Mouse (Mus musculus) small intestine, adult 2 months (tissue): Measurements from ENCODE around the gene Eif6. TPM values are rescaled to one million over a fixed set of nuclear protein-coding genes. Genes with fewer than 3 reads are reported as not detected.

Experiments used
- H3K27ac ChIP-seq: fragments of 200-500 bp; 2 replicates; pipeline ENCODE4 v1.5.1; 2012; ENCODE audit warnings: low read depth, low read length, control low read depth, inconsistent platforms; ENCODE audit not compliant: insufficient read depth
- H3K27me3 ChIP-seq: fragments of 200-500 bp; 2 replicates; pipeline ENCODE4 v1.6.1; 2012; ENCODE audit warnings: mild to moderate bottlenecking, moderate library complexity, low read length, inconsistent platforms; ENCODE audit not compliant: control insufficient read depth, insufficient read depth
- H3K36me3 ChIP-seq: fragments of 200-500 bp; 2 replicates; pipeline ENCODE4 v1.6.1; 2012; ENCODE audit warnings: mild to moderate bottlenecking, low read length, control low read depth, inconsistent platforms; ENCODE audit not compliant: control insufficient read depth, insufficient read depth
- H3K4me1 ChIP-seq: fragments of 200-500 bp; 2 replicates; pipeline ENCODE4 v1.6.1; 2012; ENCODE audit warnings: low read length, inconsistent platforms, mixed read lengths; ENCODE audit not compliant: control insufficient read depth, insufficient read depth, insufficient read length
- H3K4me3 ChIP-seq: fragments of 200-500 bp; 2 replicates; pipeline ENCODE4 v1.5.1; 2012; ENCODE audit warnings: low read depth, mild to moderate bottlenecking, control low read depth, inconsistent platforms, low read length, moderate library complexity
- CTCF ChIP-seq: fragments of 200-500 bp; IDR thresholded peaks from 2 replicates; pipeline ENCODE4 v1.5.1; 2012; ENCODE audit warnings: low read depth, mild to moderate bottlenecking, control low read depth, inconsistent platforms, low read length, moderate library complexity, mixed read lengths; ENCODE audit not compliant: insufficient replicate concordance, insufficient read length; ENCODE audit errors: extremely low read depth
- POLR2A ChIP-seq: fragments of 200-500 bp; IDR thresholded peaks from 2 replicates; pipeline ENCODE4 v1.6.1; 2012; ENCODE audit warnings: low read depth, mild to moderate bottlenecking, control low read depth, inconsistent platforms, low read length, moderate library complexity
- WGBS: fragments of 180-500 bp; shearing (Covaris S2); methylation state at CpG from one replicate; pipeline ENCODE4 v1.1.7; 2018; 5-methylcytosine and 5-hydroxymethylcytosine counted together
- polyA plus RNA-seq: library from polyadenylated mRNA; depleted of rRNA; stranded (reverse); fragments of >200 nt; gene quantifications from 2 replicates; pipeline ENCODE4 v1.2.3, GENCODE M21; 2012

The Eif6 gene
- polyA plus RNA-seq, 1 experiment = 467 TPM

DNA sequence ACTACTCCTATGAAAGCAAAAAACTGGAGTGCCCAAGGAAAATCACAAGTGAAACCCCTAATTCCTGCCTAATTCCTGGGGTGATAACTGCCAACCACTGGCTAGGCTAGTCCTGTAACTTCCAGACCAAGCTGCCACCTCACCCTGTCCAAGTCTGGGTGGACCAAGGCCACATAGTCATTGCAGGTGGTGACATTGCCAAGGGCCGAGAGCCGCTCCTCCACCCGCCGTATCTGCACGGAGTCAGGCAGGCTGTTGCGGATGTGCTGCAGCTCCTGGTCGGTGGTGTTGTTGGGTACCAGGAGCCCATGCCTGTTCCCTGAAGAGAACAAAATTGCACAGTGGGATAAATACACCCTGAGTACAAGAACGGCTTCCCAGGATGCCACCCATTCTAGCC is 3.0 kb downstream of the Eif6 start:
- TF ChIP-seq CTCF (no peak), POLR2A (no peak)
- Histone ChIP-seq H3K27ac (peak overlapping the region; percentile 9; the same call in 1 of the 2 replicates), H3K4me1 (peaks cover 20% of the 10 kb centered on the region), H3K4me3 (no peak overlapping the region), H3K27me3 (no peaks in the 10 kb centered on the region), H3K36me3 (peaks cover 45% of the 10 kb centered on the region)
- 94% methylated on average over 8 of the region's 8 CpGs for WGBS

DNA sequence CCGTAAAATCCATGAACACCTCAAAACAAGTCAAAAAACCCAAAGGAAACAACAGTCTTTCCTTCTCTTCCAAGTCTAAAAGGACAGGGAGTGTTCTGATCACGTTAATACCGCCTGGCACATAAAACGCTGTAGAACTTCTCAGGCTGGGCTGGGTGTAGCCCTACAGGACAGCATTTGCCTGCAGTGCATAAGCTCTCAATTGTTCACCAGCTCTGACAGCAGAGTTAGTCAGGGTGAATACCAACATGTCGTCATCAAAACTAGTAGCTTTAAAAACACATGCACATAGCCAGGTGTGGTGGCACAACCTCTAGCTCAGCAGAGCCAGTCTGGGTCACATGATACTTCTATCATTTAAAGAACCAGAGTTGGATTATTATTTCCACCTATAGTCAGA is 5.9 kb downstream of the Eif6 start:
- H3K36me3 ChIP-seq = peaks cover 45% of the 10 kb centered on the region
- 45% methylated on average over 5 of the region's 5 CpGs for WGBS
- peak overlapping the region; percentile 98 for H3K27ac ChIP-seq
- TF ChIP-seq CTCF (no peak), POLR2A (no peak)
- peaks cover 24% of the 10 kb centered on the region for H3K4me1 ChIP-seq
- no peaks in the 10 kb centered on the region for H3K27me3 ChIP-seq
- no peak overlapping the region for H3K4me3 ChIP-seq

DNA sequence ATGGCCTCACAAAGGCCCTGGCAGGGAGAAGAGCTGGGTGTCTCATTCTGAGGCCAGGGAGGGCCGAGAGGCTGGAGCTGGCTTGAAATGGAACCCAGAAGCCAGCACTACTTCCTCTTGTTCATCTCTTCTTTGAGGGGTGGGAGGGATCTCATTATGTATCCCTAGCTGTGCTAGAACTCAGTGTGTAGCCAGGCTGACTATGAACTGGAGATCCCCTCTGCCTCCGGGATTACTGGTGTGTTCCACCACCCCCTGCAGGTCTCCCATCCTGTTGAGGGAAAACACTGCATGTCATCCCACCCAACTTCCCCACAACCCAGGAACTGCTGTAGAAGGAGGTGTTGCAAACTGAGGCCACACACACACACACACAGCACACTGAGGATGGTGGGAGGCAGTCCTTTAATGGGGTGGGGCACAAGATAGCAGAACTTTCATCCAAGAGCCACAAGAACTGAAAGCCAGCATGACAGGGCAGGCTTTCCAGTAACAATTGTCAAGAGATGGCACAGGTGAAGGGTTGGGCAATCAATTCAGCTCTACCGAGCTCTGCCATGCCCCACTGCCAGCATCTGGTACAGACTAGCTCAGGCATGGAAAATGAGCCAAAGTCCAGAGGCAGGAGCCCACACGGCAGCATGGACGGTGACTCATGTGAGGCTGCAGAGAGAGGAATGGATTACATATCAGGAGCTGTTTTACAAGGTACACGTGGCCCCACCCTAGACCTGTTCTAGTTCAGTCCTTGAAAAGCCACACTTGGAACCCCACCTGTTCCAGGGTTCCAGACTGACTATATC is 7.1 kb downstream of the Eif6 start:
- Histone ChIP-seq H3K4me1 (peaks cover 24% of the 10 kb centered on the region), H3K27me3 (no peaks in the 10 kb centered on the region), H3K36me3 (peaks cover 41% of the 10 kb centered on the region), H3K4me3 (peak overlapping the region; percentile 31), H3K27ac (peak overlapping the region; percentile 99)
- WGBS = 37% methylated on average over 6 of the region's 6 CpGs
- TF ChIP-seq CTCF (no peak), POLR2A (no peak)

DNA sequence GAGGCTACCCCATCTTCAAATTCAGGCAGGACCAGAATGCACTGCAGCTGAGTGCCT is 7.5 kb downstream of the Eif6 start, which contains the start of gene BC029722:
BC029722 (minus strand) TSS at position 35 of the 57 bp plus-strand sequence.
- peak within 1 kb of the TSS; percentile 79 for H3K4me3 ChIP-seq
- peak within 1 kb of the TSS; percentile 99 for H3K27ac ChIP-seq
- peaks cover 41% of the 10 kb centered on the region for H3K36me3 ChIP-seq
- peaks cover 24% of the 10 kb centered on the region for H3K4me1 ChIP-seq
- no peak for TF ChIP-seq POLR2A
- no peak for TF ChIP-seq CTCF
- H3K27me3 ChIP-seq = no peaks in the 10 kb centered on the region

DNA sequence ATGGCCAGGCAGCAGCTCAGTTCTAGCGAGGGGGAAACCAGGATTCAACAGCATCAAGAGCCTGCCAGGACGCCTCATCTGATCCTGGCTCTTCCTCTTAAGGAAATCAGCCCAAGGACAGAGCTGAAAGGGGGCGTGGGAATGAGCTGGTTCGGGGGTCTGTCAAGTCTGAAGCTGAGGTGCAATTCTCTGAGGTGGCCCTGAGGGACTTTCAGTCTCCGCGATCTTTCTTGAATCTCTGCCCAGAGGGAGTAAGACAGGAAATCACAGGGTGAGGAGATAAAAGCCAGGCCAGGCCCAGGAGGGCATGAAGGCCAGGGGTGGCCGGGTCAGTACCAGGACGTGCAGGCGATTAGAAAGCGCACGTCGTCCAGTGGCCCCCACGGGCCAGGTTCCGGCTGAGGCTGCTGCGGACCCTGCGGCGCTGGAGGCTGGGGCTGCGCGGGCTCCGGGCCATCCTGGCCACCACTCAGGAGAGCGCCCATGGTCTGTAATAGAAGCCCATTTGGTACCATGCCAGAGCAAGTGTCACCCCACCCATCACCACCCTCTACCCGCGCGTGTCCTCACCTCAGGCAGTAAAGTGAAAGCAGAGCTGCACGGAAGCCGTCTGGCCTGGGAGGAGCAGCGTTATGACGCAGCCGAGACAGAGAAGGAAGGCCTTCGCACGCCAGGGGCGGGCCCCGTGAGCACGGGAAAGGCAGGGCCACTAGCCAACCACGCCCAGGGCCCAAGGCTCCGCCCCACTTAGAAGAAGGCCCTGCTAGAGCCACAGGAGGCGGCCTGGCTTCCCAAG is 7.9 kb downstream of the Eif6 start:
- Histone ChIP-seq H3K4me3 (peak overlapping the region; percentile 79), H3K4me1 (peaks cover 24% of the 10 kb centered on the region), H3K36me3 (peaks cover 38% of the 10 kb centered on the region), H3K27ac (peak overlapping the region; percentile 99), H3K27me3 (no peaks in the 10 kb centered on the region)
- TF ChIP-seq POLR2A = peak; percentile 80; the same call in 1 of the 2 replicates
- TF ChIP-seq CTCF = no peak
- WGBS = under 1% methylated on average over 36 of the region's 37 CpGs

DNA sequence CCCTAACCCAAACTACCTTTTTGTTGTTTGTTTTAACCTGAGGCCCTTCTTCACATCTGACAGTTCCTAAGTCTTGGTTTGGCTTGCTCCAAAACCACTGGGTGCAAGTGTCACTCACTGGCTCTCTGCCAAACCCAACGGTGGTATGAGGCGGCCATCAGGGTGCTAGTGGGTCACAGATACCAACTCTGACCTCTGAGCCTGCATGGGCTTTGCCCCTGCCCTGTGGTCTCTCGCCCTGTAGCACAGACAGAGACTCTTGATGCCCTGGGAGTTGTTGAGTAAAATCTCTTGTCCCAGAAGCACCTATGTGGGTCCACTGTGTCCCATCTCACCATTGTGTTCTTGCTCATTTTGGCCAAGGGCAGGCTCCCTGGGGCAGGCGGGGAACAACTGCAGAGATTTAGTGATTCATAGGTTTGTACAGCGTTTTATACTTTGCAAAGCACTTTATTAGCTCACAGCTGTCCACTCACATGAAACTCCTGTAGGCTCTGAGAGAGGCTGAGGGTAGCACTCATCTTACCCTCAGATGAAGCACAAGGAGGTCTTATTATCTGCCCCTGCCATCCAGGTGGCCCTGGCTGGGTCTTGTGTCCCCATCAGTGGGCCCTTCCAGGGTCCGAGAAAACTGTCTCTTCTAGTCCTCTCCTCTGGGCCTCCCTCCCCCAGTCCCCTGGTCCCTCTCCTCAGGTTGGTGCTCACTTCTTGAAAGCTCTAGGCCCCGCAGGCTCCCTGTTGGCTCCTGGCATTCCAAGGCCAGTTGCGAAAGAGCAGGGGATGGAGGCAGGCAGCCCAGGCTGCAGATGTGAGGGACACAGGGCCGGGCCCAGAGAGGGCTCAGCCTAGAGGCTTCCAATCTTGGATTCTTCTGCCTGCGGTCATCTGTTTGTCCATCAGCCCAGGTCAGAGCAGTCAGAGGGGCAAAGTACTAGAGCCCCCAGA is 9.2 kb downstream of the Eif6 start:
- no peak overlapping the region for H3K4me3 ChIP-seq
- 76% methylated on average over 10 of the region's 10 CpGs for WGBS

DNA sequence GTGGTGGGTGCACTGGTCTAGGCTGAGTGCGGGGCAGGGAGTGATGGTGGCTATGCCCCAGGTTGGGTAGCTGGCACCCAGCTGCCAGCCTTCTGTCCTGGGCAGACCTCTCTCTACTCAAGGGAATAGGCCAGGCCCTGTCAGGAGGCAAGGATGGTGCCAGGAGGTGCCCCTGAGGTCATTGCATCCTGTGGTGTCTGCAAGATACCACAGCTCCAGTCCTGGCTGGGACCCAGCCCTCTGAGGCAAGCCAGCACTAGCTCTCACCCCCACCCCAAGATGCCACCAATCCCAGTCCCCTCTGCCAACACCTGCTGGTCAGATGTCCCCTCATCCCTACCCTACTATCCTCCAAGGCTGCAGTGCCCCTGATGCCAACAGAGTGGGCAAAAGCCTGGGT is 10.5 kb downstream of the Eif6 start:
- no peak overlapping the region for H3K27ac ChIP-seq
- H3K36me3 ChIP-seq = peaks cover 13% of the 10 kb centered on the region
- 100% methylated on average over 1 of the region's 1 CpGs for WGBS
- H3K27me3 ChIP-seq = no peaks in the 10 kb centered on the region
- H3K4me1 ChIP-seq = peaks cover 20% of the 10 kb centered on the region
- no peak for TF ChIP-seq POLR2A
- TF ChIP-seq CTCF = no peak
- no peak overlapping the region for H3K4me3 ChIP-seq

More for the DNA sequence above, 9.2 kb downstream of the Eif6 start:
- peaks cover 20% of the 10 kb centered on the region for H3K4me1 ChIP-seq
- no peaks in the 10 kb centered on the region for H3K27me3 ChIP-seq
- TF ChIP-seq POLR2A = no peak
- TF ChIP-seq CTCF = no peak
- H3K27ac ChIP-seq = no peak overlapping the region
- peaks cover 26% of the 10 kb centered on the region for H3K36me3 ChIP-seq
